Mouse (Mus musculus): Measurements from ENCODE around the gene Phf24. TPM values are rescaled to one million over a fixed set of nuclear protein-coding genes. Genes with fewer than 3 reads are reported as not detected.

Phf24 gene
- total RNA-seq, 2 experiments from 2014 or later, result 0.11 to 1.0 TPM

GRCm38 (mm10) chr4:42904966-42905365 lies 11.5 kb upstream of the Phf24 start:
- no peak for ATAC-seq (replicated peaks; ENCODE audit: poor library complexity, severe bottlenecking)

DNA sequence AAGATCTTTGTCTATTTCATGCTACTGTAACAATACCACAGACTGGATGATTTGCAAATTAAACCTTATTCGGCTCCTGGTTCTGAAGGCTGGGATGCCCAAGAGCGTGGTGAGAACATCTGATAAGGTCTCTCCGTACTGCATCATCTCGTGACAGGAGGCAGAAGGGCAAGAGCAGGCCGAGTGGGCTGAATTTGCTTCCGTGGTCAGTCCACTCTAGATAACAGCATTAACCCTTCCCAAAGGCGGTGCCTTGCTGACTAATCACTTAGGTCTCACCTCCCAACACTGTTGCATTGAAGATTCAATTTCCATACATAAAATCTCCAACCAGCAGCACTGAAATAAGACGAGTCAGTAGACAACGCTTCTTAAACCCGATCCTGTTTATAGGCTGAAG lies 3.1 kb upstream of the Phf24 start:
- ATAC-seq (replicated peaks; ENCODE audit: poor library complexity, severe bottlenecking), result no peak

DNA sequence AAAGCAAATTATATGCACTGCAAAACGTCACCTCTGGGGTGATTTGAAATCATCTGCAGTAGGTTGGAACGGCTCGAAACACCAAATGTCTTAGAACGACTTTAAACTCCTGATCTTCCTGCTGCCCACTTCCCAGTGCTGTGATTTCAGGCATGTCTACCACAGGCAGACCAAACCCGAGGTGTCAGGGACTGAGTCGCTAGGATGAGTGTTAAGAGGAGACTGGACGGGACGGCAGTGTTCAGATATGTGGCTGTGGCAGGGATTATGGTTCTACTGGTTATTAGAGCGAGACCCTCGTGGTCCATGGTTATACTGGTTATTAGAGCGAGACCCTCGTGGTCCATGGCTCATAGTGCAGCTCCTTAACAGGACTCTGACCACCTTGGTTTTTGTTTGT lies 1.1 kb upstream of the Phf24 start:
- ATAC-seq (replicated peaks; ENCODE audit: poor library complexity, severe bottlenecking), result no peak

DNA sequence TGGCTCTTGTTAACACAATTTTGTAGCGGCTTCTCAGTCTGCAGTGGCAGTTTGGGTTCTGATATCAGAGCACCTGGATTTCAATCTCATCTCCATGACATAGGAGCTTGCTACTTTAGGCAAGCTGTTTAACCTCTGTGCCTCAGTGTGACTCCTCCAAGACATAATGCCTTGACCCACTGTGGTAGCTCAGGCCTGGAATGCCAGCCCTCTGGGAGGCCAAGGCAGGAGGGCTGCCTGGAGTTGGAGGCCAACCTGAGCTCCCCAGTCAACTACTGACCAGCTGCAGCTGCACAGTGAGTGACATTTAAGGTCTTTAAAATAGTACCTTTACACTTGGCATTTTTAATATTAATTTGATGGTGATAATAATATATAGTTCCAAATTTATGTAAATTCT lies 494 bp upstream of the Phf24 start:
- ATAC-seq (replicated peaks; ENCODE audit: poor library complexity, severe bottlenecking), result no peak

GRCm38 (mm10) chr4:42917402-42917774 lies 928 bp downstream of the Phf24 start:
- peak; percentile 57 for ATAC-seq (replicated peaks; ENCODE audit: poor library complexity, severe bottlenecking)

GRCm38 (mm10) chr4:42920726-42921125 lies 4.3 kb downstream of the Phf24 start:
- no peak for ATAC-seq (replicated peaks; ENCODE audit: poor library complexity, severe bottlenecking)

DNA sequence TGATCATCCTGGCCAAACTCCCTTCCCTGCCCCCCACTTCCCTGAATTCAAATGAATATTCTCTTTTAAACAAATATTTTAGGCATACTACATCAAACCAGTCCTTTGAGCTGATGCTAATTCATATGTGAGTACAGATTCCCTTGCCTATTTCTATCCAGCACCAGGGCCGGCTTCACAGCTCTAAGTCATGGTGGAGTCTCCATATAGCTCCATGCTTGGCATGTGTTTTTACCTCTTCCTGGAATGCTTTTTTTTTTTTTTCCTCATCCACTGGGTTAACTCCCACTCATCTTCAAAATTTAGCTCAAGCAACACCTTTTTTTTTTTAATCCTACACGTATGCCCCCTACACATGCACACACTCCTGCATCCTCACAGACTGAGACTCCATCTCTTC lies 5.1 kb downstream of the Phf24 start:
- no peak for ATAC-seq (replicated peaks; ENCODE audit: poor library complexity, severe bottlenecking)

- no peak for ATAC-seq (replicated peaks; ENCODE audit: poor library complexity, severe bottlenecking)
Measured at GRCm38 (mm10) chr4:42922056-42922455, 5.6 kb downstream of the Phf24 start.

- ATAC-seq (replicated peaks; ENCODE audit: poor library complexity, severe bottlenecking), result no peak
Measured at GRCm38 (mm10) chr4:42922461-42922860, 6.0 kb downstream of the Phf24 start.

DNA sequence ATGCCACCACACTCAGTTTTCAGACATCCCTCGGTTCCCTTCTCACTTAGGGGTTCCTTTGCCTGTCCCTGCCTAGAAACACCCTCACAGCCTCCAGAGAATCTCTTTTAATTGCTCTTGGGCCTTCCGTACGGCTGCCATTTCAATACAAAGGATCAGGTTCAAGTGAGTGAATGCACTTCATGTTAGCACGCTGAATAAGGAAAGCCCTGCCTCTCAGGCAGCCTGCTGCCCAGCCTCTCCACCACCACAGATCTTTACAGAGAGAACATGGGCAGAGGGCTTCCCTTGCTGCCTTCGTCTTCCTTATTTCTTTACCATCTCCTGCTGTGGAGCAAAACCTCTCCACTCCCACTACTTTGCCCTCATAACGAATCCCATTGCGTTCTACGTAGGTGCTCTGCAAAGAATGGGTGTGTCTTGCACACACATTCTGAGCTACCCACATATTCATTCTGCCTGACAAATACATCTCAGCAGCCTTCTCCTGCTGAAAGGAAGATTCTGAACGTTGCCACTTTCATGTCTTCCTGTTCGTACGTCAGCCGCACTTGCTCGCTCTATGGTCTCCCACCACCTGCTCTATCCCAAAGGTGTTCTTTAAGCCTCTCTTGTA lies 7.7 kb downstream of the Phf24 start:
- no peak for ATAC-seq (replicated peaks; ENCODE audit: poor library complexity, severe bottlenecking)

GRCm38 (mm10) chr4:42928209-42928608 lies 11.7 kb downstream of the Phf24 start:
- no peak for ATAC-seq (replicated peaks; ENCODE audit: poor library complexity, severe bottlenecking)

GRCm38 (mm10) chr4:42928952-42929351 lies 12.5 kb downstream of the Phf24 start:
- ATAC-seq (replicated peaks; ENCODE audit: poor library complexity, severe bottlenecking), result no peak

GRCm38 (mm10) chr4:42932229-42932969 lies 15.9 kb downstream of the Phf24 start:
- no peak for ATAC-seq (replicated peaks; ENCODE audit: poor library complexity, severe bottlenecking)

GRCm38 (mm10) chr4:42933630-42934029 lies 17.2 kb downstream of the Phf24 start:
- peak; percentile 97 for ATAC-seq (replicated peaks; ENCODE audit: poor library complexity, severe bottlenecking)

DNA sequence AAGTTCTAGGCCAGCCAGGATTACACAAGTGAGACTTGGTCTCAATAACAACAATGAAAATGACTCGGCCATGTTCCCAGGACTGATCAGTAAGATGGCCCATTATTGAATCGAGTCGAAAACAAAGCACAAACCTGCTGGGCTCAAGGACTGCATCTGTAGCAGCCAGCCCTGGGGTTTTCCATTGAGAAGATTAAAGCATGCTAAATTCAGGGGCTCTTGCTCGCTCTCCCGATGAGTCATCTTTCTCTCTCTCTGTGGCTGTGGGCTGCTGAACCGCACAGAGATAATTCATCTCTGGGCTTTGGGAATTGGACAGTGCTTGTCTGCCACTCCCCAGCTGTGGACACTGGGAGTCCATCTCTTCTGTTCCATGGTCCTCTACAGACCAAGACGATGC lies 24.9 kb downstream of the Phf24 start:
- ATAC-seq (replicated peaks; ENCODE audit: poor library complexity, severe bottlenecking), result no peak

GRCm38 (mm10) chr4:42943341-42943740 lies 26.9 kb downstream of the Phf24 start:
- ATAC-seq (replicated peaks; ENCODE audit: poor library complexity, severe bottlenecking), result no peak

DNA sequence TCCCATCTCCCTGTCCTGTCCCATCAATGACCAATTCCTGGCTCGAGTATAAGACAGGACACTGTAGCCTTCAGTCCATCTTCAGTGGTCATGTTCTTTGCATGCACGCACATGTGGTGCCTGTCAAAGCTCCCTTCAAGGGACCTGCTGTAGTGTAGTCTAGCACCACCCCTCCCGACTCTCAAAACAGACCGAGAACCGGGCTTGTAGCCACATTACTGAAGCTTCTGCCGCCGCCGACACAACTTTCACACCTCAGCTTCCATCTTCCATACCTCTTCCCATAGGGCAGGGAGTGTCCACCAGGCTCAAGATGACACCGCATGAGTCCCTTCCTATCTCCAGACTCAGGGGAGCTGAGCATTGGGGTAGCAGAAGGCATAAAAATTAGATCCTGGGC lies 27.7 kb downstream of the Phf24 start:
- ATAC-seq (replicated peaks; ENCODE audit: poor library complexity, severe bottlenecking), result no peak

- ATAC-seq (replicated peaks; ENCODE audit: poor library complexity, severe bottlenecking), result no peak
Measured at GRCm38 (mm10) chr4:42945043-42945442, 28.6 kb downstream of the Phf24 start.

DNA sequence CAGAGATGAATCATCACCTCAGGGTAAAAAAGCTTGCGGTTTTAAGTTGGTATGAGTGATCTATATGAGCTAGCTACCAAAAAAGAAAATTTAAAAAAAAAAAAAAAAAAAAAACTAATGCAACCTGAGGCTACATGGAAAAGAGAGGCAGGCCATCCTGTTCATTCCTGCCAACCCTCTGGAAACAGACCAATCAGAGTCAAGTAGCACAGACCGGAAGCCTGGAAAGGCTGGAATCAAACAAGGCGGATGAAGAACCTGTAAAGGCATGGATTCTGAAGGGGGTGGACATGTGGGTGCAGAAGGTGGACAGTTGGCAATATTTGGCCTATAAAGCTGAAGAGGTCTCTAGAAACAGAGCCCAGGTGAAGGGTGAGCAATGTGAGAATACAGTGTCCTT lies 29.0 kb downstream of the Phf24 start:
- ATAC-seq (replicated peaks; ENCODE audit: poor library complexity, severe bottlenecking), result no peak

GRCm38 (mm10) chr4:42945952-42946351 lies 29.5 kb downstream of the Phf24 start:
- ATAC-seq (replicated peaks; ENCODE audit: poor library complexity, severe bottlenecking), result no peak

- ATAC-seq (replicated peaks; ENCODE audit: poor library complexity, severe bottlenecking), result peak; percentile 29
Measured at GRCm38 (mm10) chr4:42946733-42947290, 30.4 kb downstream of the Phf24 start.

- ATAC-seq (replicated peaks; ENCODE audit: poor library complexity, severe bottlenecking), result no peak
Measured at GRCm38 (mm10) chr4:42948527-42948926, 32.1 kb downstream of the Phf24 start.

Measured in granulocyte monocyte progenitor cell, adult 5-6 weeks (primary cell).